Mouse (Mus musculus): Measurements from ENCODE around the gene 2410004B18Rik. TPM values are rescaled to one million over a fixed set of nuclear protein-coding genes. Genes with fewer than 3 reads are reported as not detected.
A peak's percentile ranks its signal among the peaks of the same experiment; 100 is the strongest.

Gene 2410004B18Rik
- polyA plus RNA-seq, 1 experiment from 2014 or later = 79.7 TPM

DNA sequence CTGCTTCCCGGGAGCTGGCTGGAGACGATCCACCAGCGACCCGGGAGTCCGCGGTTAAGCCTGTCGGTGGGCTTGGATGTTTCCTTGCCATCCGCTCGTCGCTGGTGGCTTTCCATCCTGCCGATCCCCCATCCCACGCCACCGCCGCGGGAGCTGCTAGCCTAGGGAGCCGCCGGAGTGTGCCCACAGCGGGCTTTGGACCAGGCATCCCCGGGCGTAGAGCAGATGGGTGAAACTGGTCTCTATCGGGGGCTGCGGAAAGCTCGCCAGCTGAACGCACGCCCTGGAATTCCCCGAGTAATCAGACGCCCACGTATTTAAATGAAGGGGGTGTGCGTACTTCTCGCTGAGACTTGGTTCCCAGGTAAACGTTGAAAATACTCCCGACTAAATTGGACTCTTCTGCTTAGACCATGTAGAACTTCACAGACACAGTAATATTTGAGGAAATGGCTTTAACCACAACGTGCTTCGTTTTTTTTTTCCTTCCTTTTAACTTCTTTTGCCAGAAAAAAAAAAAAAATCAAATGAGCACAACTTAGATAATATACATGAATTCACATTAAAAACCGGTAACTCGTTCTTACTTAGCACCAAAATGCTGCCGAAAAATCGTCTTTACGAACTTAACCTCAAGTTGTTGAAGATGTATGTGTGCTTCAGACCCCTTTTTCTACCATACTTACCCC, 13.0 kb upstream of the 2410004B18Rik start:
- ATAC-seq (ENCODE audit: low FRiP score) (no peak; the same call in 1 of the 2 replicates), DNase-seq (ENCODE audit: low spot score) (no peak)
- no peaks in the 10 kb centered on the region for H3K9me3 ChIP-seq (ENCODE audit: control insufficient read depth, low read length)
- peak overlapping the region; percentile 86 for H3K4me3 ChIP-seq (replicated peaks; ENCODE audit: low read length)
- peak overlapping the region; percentile 93 for H3K9ac ChIP-seq
- no peaks in the 10 kb centered on the region for H3K27me3 ChIP-seq (ENCODE audit: control insufficient read depth, insufficient read depth, low read length)
- peak overlapping the region; percentile 78 for H3K4me2 ChIP-seq (replicated peaks)
- H3K4me1 ChIP-seq (replicated peaks; ENCODE audit: control insufficient read depth, insufficient read depth, low read length) = peaks cover 14% of the 10 kb centered on the region
- 5% methylated on average over 39 of the region's 39 CpGs for WGBS
- H3K36me3 ChIP-seq (replicated peaks; ENCODE audit: control insufficient read depth, insufficient read depth) = peaks cover 4% of the 10 kb centered on the region; the same call in 1 of the 2 replicates
- H3K27ac ChIP-seq = peak overlapping the region; percentile 80

DNA sequence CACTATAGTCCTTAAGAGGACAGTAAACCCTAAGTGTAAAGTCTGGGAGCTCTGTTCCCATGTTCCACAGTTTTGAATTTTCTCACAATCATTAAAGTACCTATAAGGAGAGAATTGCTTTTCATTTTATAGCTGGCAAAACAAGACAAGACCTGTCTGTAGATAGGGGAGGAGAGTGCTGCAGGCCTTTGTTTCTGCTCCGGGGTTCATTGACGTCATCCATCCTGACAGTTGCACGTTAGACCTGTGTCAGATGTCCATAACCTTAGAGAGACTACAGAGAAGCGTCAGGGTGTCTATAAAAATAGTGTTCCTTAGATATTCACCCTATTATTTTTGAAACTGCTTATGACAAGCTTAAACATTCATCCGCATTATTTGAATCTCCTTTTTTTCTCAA, 12.3 kb upstream of the 2410004B18Rik start:
- WGBS = 74% methylated on average over 5 of the region's 5 CpGs
- Histone ChIP-seq H3K27ac (no peak overlapping the region), H3K9ac (peak overlapping the region; percentile 93; the same call in 1 of the 2 replicates), H3K4me1 (replicated peaks; ENCODE audit: control insufficient read depth, insufficient read depth, low read length) (peaks cover 14% of the 10 kb centered on the region), H3K27me3 (ENCODE audit: control insufficient read depth, insufficient read depth, low read length) (no peaks in the 10 kb centered on the region), H3K9me3 (ENCODE audit: control insufficient read depth, low read length) (no peaks in the 10 kb centered on the region), H3K36me3 (replicated peaks; ENCODE audit: control insufficient read depth, insufficient read depth) (peaks cover 8% of the 10 kb centered on the region), H3K4me2 (replicated peaks) (peak overlapping the region; percentile 78), H3K4me3 (replicated peaks; ENCODE audit: low read length) (peak overlapping the region; percentile 86)
- DNase-seq (ENCODE audit: low spot score) (no peak), ATAC-seq (ENCODE audit: low FRiP score) (no peak)

DNA sequence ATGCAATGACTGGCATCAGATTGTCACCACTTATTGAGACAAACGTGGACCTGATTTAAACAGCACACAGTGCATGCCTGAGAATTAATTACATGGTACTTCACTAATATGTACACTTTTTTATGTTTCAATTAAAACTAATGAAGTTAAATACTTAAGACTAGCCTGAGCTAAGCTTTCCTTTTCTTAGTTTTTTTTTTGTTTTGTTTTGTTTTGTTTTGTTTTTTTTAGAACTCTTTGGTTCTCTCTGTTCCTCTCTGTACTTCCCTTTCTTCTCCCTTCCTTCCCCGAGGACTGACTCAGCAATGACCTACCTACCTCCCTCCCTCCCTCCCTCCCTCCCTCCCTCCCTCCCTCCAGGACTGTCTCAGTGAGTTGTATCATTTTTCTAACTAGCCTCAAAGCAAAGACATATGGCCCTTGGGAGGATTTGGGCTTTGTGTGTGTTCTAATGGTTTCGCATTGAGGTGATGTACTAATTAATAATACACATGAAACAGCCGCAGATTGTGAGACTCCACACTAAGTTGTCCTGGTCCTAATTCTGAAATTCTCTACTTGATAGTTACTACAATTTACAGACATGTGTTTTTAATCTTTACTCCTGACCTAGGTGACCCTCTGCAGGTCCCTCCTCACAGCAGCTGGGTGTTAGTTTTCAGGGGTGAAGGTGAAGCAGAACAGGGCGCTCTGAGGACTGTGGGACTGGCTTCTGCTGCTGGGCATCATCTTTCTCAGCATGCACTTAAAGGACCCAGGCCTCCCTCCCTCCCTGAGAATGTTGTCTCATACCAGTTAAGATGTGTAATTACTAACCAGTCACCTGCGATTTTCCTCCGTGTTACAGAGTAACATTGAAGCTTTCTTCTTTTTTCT, 8.1 kb upstream of the 2410004B18Rik start:
- peaks cover 42% of the 10 kb centered on the region for H3K36me3 ChIP-seq (replicated peaks; ENCODE audit: control insufficient read depth, insufficient read depth)
- no peak overlapping the region for H3K4me3 ChIP-seq (replicated peaks; ENCODE audit: low read length)
- H3K4me1 ChIP-seq (replicated peaks; ENCODE audit: control insufficient read depth, insufficient read depth, low read length) = peaks cover 12% of the 10 kb centered on the region
- no peaks in the 10 kb centered on the region for H3K27me3 ChIP-seq (ENCODE audit: control insufficient read depth, insufficient read depth, low read length)
- ATAC-seq (ENCODE audit: low FRiP score) (no peak), DNase-seq (ENCODE audit: low spot score) (no peak)
- no peaks in the 10 kb centered on the region for H3K9me3 ChIP-seq (ENCODE audit: control insufficient read depth, low read length)
- WGBS = 76% methylated on average over 7 of the region's 7 CpGs
- H3K9ac ChIP-seq = no peak overlapping the region
- no peak overlapping the region for H3K27ac ChIP-seq
- no peak overlapping the region for H3K4me2 ChIP-seq (replicated peaks)

DNA sequence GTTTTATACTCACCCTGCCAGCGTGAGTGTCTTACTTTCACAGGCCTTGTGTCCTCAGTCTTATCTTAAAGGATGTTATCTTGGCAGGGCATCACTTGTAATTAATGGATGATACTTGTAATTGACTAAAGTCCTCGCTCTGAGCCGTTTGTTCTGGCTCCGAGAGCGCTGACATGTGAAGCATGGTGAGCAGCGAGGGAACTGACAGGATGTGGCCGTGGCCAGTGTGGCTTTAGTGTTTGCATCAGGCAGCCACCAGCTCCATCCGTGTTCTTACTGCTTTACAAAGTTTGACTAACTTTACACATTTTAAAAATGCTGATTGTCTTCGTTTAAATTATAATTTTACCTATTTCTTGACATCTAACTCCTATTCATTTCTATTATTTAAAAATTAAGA, 4.0 kb upstream of the 2410004B18Rik start:
- no peak for ATAC-seq (ENCODE audit: low FRiP score)
- Histone ChIP-seq H3K4me2 (replicated peaks) (no peak overlapping the region), H3K4me3 (replicated peaks; ENCODE audit: low read length) (no peak overlapping the region), H3K9ac (no peak overlapping the region), H3K9me3 (ENCODE audit: control insufficient read depth, low read length) (no peaks in the 10 kb centered on the region), H3K27me3 (ENCODE audit: control insufficient read depth, insufficient read depth, low read length) (no peaks in the 10 kb centered on the region), H3K36me3 (replicated peaks; ENCODE audit: control insufficient read depth, insufficient read depth) (peaks cover 39% of the 10 kb centered on the region), H3K4me1 (replicated peaks; ENCODE audit: control insufficient read depth, insufficient read depth, low read length) (peaks cover 8% of the 10 kb centered on the region), H3K27ac (no peak overlapping the region)
- WGBS = 89% methylated on average over 9 of the region's 9 CpGs
- DNase-seq (ENCODE audit: low spot score) = no peak

DNA sequence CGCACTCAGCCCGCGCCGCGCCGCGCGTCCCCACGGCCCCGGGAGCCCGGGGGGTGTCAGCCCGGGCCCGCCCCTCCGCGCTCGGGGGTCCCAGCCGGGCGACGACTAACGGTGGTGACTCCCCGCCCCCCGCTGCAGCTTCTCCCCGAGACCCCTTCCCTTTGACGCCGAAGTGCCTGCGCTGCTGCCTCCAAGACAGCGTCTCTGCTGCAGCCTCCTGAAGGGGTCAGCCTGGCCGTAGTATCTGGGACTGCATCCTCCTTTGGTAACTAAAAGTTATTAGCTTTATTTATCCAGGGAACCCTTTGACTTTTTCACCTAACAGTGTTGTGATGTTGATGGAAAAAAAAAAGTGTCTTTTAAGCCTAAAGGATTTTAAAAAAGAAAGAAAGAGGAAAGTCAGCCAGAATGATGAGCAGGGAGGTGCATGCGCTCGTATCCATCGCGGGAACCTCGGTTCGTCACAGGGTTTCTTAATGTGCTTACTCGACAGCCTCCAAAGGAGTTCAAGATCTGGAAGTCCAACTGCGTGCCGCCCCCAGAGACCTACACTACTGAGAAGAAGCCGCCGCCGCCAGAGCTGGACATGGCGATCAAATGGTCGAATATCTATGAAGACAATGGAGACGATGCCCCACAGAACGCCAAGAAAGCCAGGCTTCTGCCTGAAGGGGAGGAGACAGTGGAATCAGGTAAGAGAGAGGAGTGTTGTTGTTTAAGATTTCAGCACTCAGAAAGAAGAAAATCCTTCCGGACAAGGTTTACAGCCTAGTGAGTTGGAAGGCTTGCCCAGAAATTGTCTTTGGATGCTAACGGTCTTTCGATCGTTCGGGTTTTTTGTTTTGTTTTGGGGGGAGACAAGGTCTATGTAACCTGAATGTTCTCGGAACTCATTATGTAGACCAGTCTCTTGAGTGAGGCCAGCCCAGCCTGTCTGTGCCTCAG, 863 bp downstream of the 2410004B18Rik start:
- H3K9me3 ChIP-seq (ENCODE audit: control insufficient read depth, low read length) = no peaks in the 10 kb centered on the region
- no peak for DNase-seq (ENCODE audit: low spot score)

DNA sequence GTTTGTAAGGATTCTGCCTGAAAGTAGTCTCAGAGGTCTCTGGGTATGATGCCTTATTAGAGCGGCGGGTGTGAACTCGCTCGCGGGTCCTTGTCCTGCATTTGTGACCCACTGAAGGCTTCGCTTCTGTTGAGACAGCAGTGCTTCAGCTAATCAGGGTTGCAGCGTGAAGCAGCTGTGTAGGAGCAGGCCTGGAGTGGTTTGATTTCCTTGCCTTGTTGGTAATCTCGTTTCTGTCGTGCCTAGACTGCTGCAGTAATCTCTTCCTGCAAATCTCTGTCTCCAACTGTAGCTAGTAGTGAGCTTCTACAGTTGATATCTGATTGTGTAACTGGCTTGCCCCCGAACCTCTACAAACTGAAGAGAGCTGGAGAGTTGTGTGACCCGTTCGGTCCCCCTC, 1.6 kb downstream of the 2410004B18Rik start:
- Histone ChIP-seq H3K4me2 (replicated peaks) (peak overlapping the region; percentile 66), H3K27me3 (ENCODE audit: control insufficient read depth, insufficient read depth, low read length) (no peaks in the 10 kb centered on the region), H3K36me3 (replicated peaks; ENCODE audit: control insufficient read depth, insufficient read depth) (peaks cover 30% of the 10 kb centered on the region), H3K4me3 (replicated peaks; ENCODE audit: low read length) (peak overlapping the region; percentile 97; the same call in 1 of the 2 replicates), H3K9ac (peak overlapping the region; percentile 89), H3K4me1 (replicated peaks; ENCODE audit: control insufficient read depth, insufficient read depth, low read length) (peaks cover 21% of the 10 kb centered on the region), H3K9me3 (ENCODE audit: control insufficient read depth, low read length) (no peaks in the 10 kb centered on the region), H3K27ac (no peak overlapping the region)
- 90% methylated on average over 12 of the region's 12 CpGs for WGBS
- ATAC-seq (ENCODE audit: low FRiP score) = no peak
- DNase-seq (ENCODE audit: low spot score) = no peak

More for the DNA sequence above, 863 bp downstream of the 2410004B18Rik start:
- Histone ChIP-seq H3K27me3 (ENCODE audit: control insufficient read depth, insufficient read depth, low read length) (no peaks in the 10 kb centered on the region), H3K9ac (peak overlapping the region; percentile 89), H3K27ac (peak overlapping the region; percentile 86), H3K4me1 (replicated peaks; ENCODE audit: control insufficient read depth, insufficient read depth, low read length) (peaks cover 21% of the 10 kb centered on the region), H3K36me3 (replicated peaks; ENCODE audit: control insufficient read depth, insufficient read depth) (peaks cover 29% of the 10 kb centered on the region), H3K4me2 (replicated peaks) (peak overlapping the region; percentile 66), H3K4me3 (replicated peaks; ENCODE audit: low read length) (peak overlapping the region; percentile 97)
- no peak; the same call in 1 of the 2 replicates for ATAC-seq (ENCODE audit: low FRiP score)
- WGBS = 17% methylated on average over 47 of the region's 50 CpGs

DNA sequence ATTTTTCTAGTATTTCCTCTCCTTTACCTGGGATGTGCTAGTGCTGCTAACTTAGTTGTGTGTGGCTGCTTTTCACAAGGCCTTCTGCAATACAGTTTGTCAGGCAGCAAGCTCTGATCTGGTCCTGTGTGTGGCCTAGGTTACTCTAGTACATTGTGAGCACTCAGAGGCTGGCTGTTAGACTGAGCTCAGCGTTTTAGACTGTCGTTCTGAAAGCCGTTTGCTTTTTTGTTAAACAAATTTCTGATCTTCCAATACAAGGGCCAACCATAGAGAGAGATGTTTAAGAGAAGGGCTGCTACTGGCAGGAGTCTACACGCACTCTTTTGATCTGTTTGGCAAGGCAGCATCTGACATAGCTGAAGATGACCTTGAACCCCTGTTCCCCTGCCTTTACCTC, 2.2 kb downstream of the 2410004B18Rik start:
- H3K27me3 ChIP-seq (ENCODE audit: control insufficient read depth, insufficient read depth, low read length) = no peaks in the 10 kb centered on the region
- peak overlapping the region; percentile 17; the same call in 1 of the 2 replicates for H3K9ac ChIP-seq
- H3K9me3 ChIP-seq (ENCODE audit: control insufficient read depth, low read length) = no peaks in the 10 kb centered on the region
- no peak overlapping the region for H3K27ac ChIP-seq
- H3K4me2 ChIP-seq (replicated peaks) = peak overlapping the region; percentile 66
- no peak overlapping the region for H3K4me3 ChIP-seq (replicated peaks; ENCODE audit: low read length)
- H3K36me3 ChIP-seq (replicated peaks; ENCODE audit: control insufficient read depth, insufficient read depth) = peaks cover 31% of the 10 kb centered on the region
- DNase-seq (ENCODE audit: low spot score) = no peak
- H3K4me1 ChIP-seq (replicated peaks; ENCODE audit: control insufficient read depth, insufficient read depth, low read length) = peaks cover 21% of the 10 kb centered on the region
- WGBS = 85% methylated on average over 4 of the region's 4 CpGs
- no peak for ATAC-seq (ENCODE audit: low FRiP score)

DNA sequence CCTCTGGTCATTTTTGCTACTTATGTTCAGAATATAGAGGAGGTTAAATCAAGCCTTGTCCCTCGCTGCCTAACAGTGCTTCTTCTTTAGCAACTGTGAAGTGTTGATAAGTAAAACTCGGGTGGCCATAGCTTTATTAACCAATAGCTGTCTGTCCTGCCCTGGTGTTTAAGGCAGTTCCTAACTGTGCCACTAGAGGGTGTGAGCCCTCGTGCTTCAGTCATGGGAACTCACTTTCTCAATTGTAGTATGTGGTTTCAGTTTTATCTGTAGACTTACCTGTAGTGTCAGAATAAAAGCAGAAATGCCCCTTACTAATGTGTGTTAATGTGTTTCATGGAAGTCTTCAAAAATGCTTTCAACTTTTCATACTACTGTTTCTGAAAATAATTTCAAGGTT, 4.2 kb downstream of the 2410004B18Rik start:
- Histone ChIP-seq H3K27ac (no peak overlapping the region), H3K27me3 (ENCODE audit: control insufficient read depth, insufficient read depth, low read length) (no peaks in the 10 kb centered on the region), H3K9ac (no peak overlapping the region), H3K36me3 (replicated peaks; ENCODE audit: control insufficient read depth, insufficient read depth) (peaks cover 33% of the 10 kb centered on the region), H3K9me3 (ENCODE audit: control insufficient read depth, low read length) (no peaks in the 10 kb centered on the region), H3K4me1 (replicated peaks; ENCODE audit: control insufficient read depth, insufficient read depth, low read length) (peaks cover 21% of the 10 kb centered on the region), H3K4me3 (replicated peaks; ENCODE audit: low read length) (no peak overlapping the region), H3K4me2 (replicated peaks) (no peak overlapping the region)
- DNase-seq (ENCODE audit: low spot score) (peak; percentile 79), ATAC-seq (ENCODE audit: low FRiP score) (no peak)
- WGBS = 17% methylated on average over 3 of the region's 3 CpGs

All from hindbrain, embryonic 14.5 days (tissue).